Mouse (Mus musculus) c-Kit-positive CD71-positive TER-119-negative erythroid progenitor cells, embryonic 14.5 days (primary cell): Measurements from ENCODE around the gene Glyr1.
A peak's percentile ranks its signal among the peaks of the same experiment; 100 is the strongest.

ENCODE experiments used
- DNase-seq: peaks from one replicate; pipeline ENCODE4 v3.0.0-alpha.2; 2013; ENCODE audit warnings: low read depth

Gene Glyr1

GRCm38 (mm10) chr16:5011285-5011684 lies 38.4 kb downstream of the Glyr1 start:
- DNase-seq: no peak

- no peak for DNase-seq
Measured at GRCm38 (mm10) chr16:5010371-5010935, 39.2 kb downstream of the Glyr1 start.

GRCm38 (mm10) chr16:5008076-5008475 lies 41.6 kb downstream of the Glyr1 start:
- no peak for DNase-seq

- no peak for DNase-seq
Measured at GRCm38 (mm10) chr16:5007492-5007891, 42.2 kb downstream of the Glyr1 start.

GRCm38 (mm10) chr16:5007067-5007466 lies 42.6 kb downstream of the Glyr1 start, which contains the start of gene Smim22:
TSS of gene Smim22 (plus strand) at chr16:5007288.
- no peak for DNase-seq

- no peak for DNase-seq
Measured at GRCm38 (mm10) chr16:5000611-5001010, 49.1 kb downstream of the Glyr1 start.

- no peak for DNase-seq
Measured at GRCm38 (mm10) chr16:4998984-4999383, 50.7 kb downstream of the Glyr1 start.

- DNase-seq: no peak
Measured at GRCm38 (mm10) chr16:4997553-4997952, 52.1 kb downstream of the Glyr1 start, which contains the start of gene Sept12. TSS of gene Sept12 (minus strand) at chr16:4997852.

- no peak for DNase-seq
Measured at GRCm38 (mm10) chr16:4993276-4993675, 56.4 kb downstream of the Glyr1 start.

GRCm38 (mm10) chr16:4984717-4985116 lies 64.9 kb downstream of the Glyr1 start:
- DNase-seq: no peak

GRCm38 (mm10) chr16:4979755-4980380 lies 69.8 kb downstream of the Glyr1 start:
- peak; percentile 32 for DNase-seq

- DNase-seq: peak; percentile 31
Measured at GRCm38 (mm10) chr16:4978275-4979051, 71.2 kb downstream of the Glyr1 start.

- no peak for DNase-seq
Measured at GRCm38 (mm10) chr16:4976180-4976579, 73.5 kb downstream of the Glyr1 start.

- DNase-seq: no peak
Measured at GRCm38 (mm10) chr16:4974521-4974920, 75.1 kb downstream of the Glyr1 start.

- DNase-seq: no peak
Measured at GRCm38 (mm10) chr16:4971626-4972025, 78.0 kb downstream of the Glyr1 start.

GRCm38 (mm10) chr16:4969055-4969843 lies 80.4 kb downstream of the Glyr1 start:
- no peak for DNase-seq

- no peak for DNase-seq
Measured at GRCm38 (mm10) chr16:4968426-4968825, 81.2 kb downstream of the Glyr1 start.

- DNase-seq: no peak
Measured at GRCm38 (mm10) chr16:4965392-4966129, 84.1 kb downstream of the Glyr1 start.

GRCm38 (mm10) chr16:4964731-4965391 lies 84.8 kb downstream of the Glyr1 start:
- DNase-seq: no peak
